Mouse (Mus musculus) layer of hippocampus, adult 18-20 months (tissue): Measurements from ENCODE around the gene Slc35c2. TPM values are rescaled to one million over a fixed set of nuclear protein-coding genes. Genes with fewer than 3 reads are reported as not detected.
A peak's percentile ranks its signal among the peaks of the same experiment; 100 is the strongest.

ENCODE experiments used
- DNase-seq, 2 experiments: peaks; one replicate each; pipeline ENCODE4 v3.0.0; 2022; ENCODE audit warnings: low spot score in 2 of 2
- total RNA-seq, 2 experiments: library from RNA; stranded (reverse); gene quantifications; 2 replicates each; pipeline ENCODE4 v1.2.3; 2021

Gene Slc35c2
- total RNA-seq, 2 experiments from 2014 or later = 96.3 to 101 TPM

DNA sequence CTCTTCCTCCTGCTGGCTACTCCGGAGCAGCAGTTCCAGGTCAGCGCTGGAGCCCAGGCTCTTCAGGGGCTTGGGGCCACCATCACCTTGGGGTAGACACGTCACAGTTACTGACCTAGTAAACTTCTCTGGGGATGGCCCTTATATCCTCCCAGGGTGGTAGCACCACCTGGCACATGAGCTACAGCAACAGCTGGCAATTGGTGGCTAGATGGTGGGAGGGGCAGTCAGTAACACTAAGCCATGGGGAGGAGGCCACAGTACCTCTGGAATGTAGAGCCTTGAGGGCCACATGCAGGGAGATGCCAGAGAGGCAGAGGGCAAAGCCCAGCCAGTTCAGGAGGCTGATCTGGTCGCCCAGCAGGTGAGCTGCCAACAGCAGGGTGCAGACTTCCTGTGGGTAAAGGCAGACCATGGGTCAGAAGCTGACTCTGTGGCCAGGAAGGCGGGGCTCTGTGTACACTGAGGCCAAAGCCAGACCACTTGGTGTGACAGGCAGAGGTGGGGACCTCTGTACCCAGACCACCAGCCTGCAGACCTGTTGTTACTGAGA is 10.4 kb downstream of the Slc35c2 start:
- no peak for DNase-seq

DNA sequence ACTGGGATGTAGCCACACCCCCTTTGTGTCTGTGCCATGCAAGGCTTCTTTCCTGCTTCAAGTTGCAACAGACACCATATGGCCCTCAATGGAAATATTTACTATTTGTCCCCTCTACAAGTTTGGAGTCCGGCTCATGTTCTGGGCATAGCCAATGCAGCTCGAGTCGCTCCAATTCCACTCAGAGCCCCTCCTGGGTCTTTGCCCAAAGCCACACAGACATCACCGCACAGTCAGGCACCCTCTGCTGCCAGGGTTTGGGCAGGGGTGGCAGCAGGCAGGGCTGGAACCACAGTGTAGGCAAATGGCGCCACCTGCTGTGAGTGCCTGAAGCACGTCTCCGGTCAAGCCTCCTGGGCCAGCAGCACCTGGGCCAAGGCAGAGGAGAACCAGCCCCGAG is 11.8 kb downstream of the Slc35c2 start:
- DNase-seq = peak; percentile 74 to 88

GRCm38 (mm10) chr2:165275124-165275640 is 12.5 kb downstream of the Slc35c2 start:
- no peak for DNase-seq

DNA sequence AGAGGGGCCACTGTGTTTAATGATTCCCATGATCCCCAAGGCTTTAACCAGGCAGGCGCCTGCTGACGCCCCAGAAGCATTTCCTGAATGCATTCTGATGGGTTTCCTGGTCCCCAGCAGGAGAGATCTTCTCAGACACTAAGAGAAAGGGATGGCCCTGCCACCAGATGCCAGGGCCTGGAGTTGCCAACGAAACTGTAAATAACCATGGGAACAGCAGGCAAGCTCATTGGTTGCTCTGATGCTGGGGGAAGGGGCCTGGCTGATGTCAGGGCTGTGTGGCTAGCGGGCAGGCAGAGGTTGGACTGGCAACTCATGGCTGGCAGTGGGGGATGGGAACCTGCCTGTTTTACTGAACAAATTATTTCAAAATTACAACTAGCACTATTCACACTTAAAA is 14.1 kb downstream of the Slc35c2 start:
- no peak for DNase-seq

DNA sequence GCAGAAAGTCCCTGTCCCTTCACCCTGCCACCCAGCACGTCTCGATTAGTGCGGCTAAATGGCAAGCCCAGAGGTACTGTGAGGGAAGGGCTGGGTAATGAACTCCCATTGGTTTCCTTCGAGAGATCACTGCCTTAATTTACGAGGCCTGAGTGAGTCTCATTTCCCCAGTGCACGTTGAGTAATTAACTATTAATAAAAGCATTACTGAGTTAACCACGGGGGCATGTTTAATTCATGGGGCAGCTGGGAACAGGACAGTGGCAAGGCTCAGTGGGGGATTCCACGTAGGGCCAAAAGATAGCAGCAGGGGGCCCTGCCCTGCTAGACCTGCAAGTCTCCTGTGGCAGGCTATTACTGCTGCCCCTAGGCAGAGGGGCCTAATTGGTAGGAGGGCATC is 16.3 kb downstream of the Slc35c2 start:
- no peak for DNase-seq

- no peak for DNase-seq
These were observed 16.8 kb downstream of the Slc35c2 start for GRCm38 (mm10) chr2:165270858-165271257.

- DNase-seq = no peak
These were observed 20.9 kb downstream of the Slc35c2 start for GRCm38 (mm10) chr2:165266739-165267138.

GRCm38 (mm10) chr2:165263861-165264260 is 23.8 kb downstream of the Slc35c2 start:
- DNase-seq = no peak

GRCm38 (mm10) chr2:165262274-165262990 is 25.2 kb downstream of the Slc35c2 start:
- DNase-seq = no peak

DNA sequence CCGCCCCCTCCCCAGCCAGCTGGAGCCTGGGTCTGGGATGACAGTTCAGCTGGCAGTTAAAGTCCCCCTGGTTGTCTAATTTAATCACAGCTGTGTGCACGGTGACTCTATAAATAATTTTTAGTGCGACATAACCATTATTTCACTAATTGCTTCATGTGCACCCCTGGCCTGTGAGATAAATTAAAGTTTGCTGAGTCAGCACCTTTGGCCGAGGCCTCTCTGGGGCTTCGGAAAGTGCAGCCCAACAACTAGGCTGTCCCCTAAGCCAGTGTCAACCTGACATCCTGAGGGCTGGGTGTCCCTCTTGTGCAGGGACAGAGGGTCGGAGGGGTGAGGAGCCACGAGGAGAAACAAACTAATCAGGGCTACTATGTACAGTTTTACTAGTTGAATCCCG is 27.8 kb downstream of the Slc35c2 start:
- no peak for DNase-seq

DNA sequence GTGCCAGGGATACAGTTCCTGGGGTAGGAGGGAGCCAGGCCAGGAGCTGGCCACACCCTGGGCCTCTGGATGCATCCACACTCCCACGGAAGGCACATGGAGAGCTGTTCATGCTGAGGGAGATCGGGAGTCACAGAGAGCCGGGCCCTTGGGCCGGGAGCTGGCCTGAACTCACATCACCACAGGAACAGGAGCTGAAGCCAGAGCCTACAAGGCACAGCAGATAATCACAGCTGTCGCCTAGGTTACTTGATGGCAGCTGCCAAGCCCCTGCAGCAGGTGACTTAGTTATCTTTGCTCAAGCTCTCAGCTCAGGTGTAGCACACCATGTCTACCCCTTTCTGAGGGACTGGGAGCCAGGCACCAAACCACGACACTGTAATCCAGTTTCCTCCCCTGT is 29.3 kb downstream of the Slc35c2 start:
- DNase-seq = no peak

- DNase-seq = no peak
These were observed 30.4 kb downstream of the Slc35c2 start for GRCm38 (mm10) chr2:165257151-165257834.

GRCm38 (mm10) chr2:165256213-165256612 is 31.5 kb downstream of the Slc35c2 start:
- no peak for DNase-seq

DNA sequence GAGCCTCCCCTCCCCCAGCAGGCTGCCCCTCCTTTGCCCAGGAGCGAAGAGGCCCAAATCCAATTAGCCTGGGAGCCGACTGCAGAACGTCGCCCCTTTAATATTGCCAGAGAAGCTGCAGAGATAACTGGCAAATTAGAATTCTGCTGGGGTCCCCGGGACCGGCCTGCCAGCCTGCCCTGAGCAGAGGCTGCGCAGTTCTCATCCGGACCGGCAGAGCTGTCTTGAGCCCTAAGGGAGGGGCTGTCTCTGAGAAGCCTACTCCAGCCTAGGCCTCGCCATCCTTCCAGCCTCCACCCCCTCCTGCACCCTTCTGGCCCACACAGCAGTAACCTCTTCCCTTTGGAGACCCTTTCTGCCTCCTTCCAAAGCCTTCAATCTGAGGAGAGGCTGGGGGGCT is 33.8 kb downstream of the Slc35c2 start:
- DNase-seq = no peak

GRCm38 (mm10) chr2:165253269-165253668 is 34.4 kb downstream of the Slc35c2 start:
- no peak for DNase-seq

- DNase-seq = no peak
These were observed 34.9 kb downstream of the Slc35c2 start for GRCm38 (mm10) chr2:165252801-165253200.

- no peak for DNase-seq
These were observed 35.3 kb downstream of the Slc35c2 start for GRCm38 (mm10) chr2:165252381-165252780.

- no peak for DNase-seq
These were observed 36.8 kb downstream of the Slc35c2 start for GRCm38 (mm10) chr2:165250903-165251302.

- no peak for DNase-seq
These were observed 38.7 kb downstream of the Slc35c2 start for GRCm38 (mm10) chr2:165248967-165249366.

- no peak for DNase-seq
These were observed 41.3 kb downstream of the Slc35c2 start for GRCm38 (mm10) chr2:165246349-165246748.

- DNase-seq = no peak
These were observed 44.4 kb downstream of the Slc35c2 start for GRCm38 (mm10) chr2:165243122-165243720.

- DNase-seq = no peak
These were observed 45.1 kb downstream of the Slc35c2 start for GRCm38 (mm10) chr2:165242575-165242974.
